Mouse (Mus musculus) brain, adult 2 months (tissue): ENCODE measurements around the gene A630095N17Rik.

Experiments used
- DNase-seq: peaks from one replicate; pipeline ENCODE4 v3.0.0; 2011; ENCODE audit warnings: low read depth, low spot score

Gene A630095N17Rik

DNA sequence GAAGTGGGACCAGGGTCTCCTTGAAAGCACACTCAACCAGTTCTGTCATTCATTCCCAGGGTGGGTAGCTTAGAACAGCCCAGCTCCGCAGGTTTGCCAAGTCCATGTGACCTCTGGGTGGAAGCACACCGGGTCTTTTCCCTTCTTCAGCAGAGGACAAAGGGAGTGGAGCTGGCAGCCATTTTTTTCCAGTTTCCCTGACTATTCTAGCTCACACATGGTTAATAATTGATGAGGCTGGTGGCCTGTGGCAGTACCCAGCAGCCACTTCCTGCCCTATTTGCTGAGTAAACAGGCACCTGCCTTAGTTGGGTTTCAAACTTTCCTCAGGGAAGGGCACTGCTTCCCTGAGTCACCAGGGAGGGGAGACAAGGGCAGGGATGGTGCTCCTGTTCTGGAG lies 17.5 kb downstream of the A630095N17Rik start:
- no peak for DNase-seq

DNA sequence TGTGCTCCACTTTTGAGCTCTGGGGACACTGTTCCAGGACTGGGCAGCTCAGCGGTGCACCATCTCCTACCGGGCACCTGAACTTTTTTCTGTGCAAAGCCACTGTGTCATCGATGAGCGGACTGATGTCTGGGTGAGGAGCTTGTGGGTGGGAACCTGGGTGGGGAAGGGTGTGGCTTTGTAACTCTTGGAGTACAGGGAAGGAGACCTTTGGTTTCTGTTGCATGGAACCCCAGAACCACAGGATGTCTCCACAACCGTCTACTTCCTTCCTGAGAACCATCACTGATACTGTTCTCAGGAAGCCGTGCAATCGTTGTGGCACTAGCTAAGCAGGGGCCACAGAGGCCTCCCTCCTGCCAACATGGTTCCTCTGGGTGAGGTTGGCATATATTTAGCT lies 18.8 kb downstream of the A630095N17Rik start:
- DNase-seq: no peak

DNA sequence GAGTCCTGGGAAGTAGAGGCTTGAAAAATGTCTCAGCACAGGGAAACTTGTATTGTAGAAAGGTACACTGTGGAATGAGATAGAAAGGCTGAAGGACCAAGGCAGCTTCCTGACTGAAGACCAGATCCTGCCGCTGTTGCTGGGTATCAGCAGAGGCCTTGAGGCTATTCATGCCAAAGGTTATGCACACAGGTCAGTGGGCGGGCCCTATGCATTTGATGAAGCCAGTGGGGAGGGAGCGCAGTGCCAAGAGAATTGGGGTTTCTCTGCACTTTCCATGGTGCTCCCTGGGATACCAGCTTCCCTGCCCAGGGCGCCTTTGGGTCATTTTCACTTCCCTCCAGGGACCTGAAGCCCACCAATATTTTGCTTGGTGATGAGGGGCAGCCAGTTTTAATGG lies 19.4 kb downstream of the A630095N17Rik start:
- DNase-seq: no peak

DNA sequence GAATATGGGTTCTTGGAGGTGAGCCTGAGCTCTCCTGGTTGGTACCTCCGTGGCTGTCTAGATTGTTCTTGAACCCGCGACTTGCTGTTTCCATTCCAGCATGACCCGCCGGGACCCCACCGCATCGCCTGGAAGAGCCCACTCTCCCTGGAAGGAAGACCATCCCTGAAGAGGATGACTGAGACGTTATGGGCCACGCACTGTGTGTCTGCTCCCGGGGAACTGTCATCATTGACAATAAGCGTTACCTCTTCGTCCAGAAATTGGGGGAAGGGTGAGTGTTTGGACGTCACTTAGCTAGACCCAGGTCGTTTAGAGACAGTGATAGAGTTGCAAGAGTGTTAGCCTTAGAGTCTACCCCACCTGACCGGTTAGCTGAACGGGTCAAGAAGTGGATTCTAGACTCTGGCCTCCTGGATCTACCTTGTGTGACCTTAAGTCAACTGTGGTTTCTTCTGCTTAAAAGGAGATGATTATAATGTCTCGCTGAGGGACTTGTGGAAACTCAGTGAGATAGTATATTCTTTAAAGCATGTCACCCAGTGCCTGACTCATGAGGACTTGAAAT lies 20.7 kb downstream of the A630095N17Rik start:
- no peak for DNase-seq

DNA sequence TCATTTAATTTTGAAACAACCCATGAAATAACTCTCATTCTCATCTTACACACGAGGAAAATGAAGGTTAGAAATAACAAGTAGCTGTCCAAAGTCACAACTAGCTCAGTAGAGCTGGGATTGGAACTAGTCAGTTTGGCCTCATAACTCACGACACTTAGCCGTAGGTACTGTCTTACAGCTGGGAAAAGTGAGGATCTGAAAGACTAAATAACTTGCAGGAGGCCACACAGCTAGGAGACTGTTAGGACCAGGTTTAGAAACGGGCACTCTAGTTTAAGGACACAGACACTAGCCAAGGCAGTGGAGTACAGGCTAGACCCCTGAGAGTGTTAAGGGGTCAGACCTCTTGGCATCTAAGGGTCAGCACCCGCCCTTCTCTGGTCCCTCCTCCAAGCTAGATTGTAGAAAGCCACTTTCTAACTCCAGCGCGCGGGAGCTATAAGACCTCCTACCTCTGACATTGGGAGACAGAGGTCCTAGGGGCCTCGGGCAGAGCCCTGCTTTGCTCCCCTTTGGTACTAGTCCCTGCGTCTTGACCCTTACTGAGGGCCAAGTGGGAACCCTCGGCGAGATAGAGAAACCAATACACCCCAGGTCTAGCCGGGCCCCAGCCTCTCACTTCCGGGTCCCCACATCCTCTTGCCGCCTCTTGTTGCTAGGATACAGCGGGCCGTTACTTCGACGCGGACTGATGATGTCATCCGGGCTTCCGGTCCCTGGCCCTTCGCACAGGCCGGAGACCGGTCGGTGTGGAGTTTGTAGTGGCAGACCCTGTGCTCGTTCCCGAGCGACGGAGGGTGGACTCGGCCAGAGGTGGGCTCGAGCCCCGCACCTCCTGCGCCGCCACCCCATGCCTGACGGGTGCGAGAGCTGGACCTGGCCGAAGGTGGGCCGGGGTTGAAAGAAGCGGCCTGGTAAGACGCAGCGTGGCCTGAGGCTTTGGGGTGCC lies 21.5 kb downstream of the A630095N17Rik start, which contains the start of the genes Glb1l and Stk16:
TSS of gene Glb1l (minus strand) at position 678 of the 952 bp plus-strand sequence.
TSS of gene Stk16 (plus strand) at position 703 of the 952 bp plus-strand sequence.
- peak; percentile 99 for DNase-seq

DNA sequence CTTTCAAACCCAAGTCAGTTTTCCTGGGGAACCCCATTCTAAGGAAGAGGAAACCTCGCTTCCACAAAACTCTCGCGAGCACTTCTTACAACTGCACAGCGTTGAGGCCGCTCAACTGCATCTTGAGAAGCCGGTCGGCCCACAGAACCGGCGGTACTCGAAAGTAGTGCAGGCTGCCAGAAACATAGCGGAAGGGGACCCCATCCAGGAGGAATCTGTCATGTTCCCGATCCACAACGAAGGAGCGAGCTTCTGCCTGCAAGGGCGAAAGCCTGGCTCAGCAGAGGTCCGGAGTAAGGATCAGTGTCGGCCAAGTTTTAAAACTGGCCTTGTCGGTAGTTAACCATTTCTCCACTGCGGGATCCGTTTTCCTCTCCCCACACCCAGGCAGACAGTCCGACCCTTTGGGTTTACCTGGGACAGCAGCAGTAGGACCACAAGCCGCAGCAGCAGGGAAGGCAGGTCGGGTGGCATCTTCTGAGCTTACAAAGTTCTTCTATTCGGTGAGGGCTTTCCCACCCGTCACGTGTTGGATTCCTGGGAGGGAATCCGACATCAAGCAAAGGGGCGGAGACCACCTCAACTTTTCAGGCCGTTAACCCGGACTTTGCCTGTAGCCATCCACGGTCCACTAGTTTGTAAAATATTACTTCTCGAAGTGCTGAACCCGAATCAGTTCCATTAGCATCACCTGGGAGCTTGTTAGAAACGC lies 22.8 kb downstream of the A630095N17Rik start:
- no peak for DNase-seq

DNA sequence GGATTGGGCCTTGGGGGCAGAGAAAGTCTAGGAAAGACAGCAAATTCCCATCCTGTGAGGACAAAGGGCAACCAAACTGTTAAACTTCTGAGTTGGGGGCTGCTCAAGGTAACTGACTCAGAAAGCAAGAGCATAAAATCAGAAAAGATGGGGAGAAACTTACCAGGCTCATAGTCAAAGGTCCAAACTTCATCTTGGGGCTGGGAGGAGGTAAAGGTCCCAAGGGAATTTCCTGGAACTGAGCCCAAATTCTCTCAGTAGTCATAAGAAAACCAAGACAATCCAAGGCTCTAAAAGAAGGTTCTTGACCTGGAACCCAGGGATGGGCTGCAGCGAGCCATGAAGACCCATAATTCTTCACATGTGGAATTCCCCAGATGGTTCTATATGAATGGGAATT lies 30.7 kb downstream of the A630095N17Rik start:
- no peak for DNase-seq

DNA sequence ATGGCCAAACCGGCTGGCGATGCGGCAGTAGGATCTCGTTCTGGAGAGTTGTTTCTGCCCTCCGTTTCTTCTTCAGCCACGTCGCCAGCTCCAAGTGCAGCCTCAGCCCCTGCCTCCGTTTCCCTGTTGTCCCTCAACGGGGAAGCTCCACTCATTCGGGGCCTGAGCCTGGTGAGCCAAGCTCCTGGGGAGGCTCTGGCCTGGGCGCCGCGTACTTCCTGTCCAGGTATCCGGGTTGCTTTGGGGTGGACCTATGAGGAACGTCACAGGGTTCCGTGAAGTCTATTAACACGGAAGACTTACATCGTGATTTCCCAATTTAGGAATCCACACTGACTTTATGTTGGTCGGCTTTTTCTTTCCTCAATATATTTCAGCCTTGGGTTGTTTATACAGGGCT lies 39.5 kb downstream of the A630095N17Rik start:
- DNase-seq: peak; percentile 80

DNA sequence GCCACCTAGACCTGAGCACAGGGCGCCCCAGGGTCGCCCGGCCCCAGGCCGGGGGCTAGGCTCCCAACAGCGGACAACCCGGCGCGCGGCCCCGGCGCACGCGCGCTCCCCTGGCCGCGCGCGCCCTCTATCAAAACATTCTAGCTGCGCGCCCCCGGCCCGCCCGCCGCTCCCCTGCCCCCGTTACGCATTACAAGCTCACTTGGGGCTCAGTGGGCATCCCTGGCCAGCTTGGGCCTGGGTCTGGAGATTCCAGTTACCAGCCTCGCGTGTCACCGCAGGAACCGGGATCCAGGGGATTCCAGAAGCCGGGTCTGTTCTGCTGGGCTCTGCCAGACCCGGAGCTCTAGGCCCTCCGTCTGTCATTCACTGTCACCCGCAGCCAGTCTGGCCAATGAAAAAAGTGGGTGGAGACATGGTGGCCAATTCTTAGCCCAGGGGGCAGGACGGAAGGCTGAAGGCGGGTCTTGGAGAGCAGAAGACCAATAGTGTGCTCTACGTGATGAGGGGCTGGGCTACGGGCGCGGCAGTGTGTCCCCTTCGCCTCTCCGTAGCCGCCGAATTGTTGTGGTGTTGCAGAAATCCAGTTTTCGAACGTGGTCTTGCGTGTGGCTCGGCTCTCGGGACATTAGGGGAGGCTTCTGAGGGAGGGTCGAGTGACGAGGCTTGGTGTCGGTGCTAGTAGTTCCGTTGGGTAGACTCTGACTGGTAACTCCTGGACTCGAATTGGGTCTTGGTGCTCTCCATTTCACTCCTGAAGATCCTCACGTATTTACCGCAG lies 40.1 kb downstream of the A630095N17Rik start, which contains the start of the genes Ankzf1 and Atg9a:
TSS of gene Ankzf1 (plus strand) at position 530 of the 781 bp plus-strand sequence.
TSS of gene Atg9a (minus strand) at position 575 of the 781 bp plus-strand sequence.
- peak; percentile 100 for DNase-seq

DNA sequence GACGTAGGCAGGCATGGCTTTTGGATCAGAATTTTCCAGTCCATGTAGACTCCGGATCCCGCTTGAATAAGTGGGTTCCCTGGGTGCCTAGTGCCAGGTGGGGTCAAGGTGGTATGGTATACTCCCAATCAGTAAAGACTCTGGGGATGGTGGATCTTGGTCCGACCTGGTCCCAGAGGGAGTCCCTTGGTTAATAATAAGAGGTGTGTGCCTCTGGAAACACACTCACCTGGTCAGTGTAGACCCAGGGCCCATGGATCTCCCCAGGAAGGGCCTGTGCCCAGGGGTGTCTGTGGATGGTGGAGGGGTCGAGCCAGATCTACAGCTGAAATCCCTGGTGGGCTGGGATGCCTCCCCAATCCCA lies 40.7 kb downstream of the A630095N17Rik start:
- DNase-seq: no peak

DNA sequence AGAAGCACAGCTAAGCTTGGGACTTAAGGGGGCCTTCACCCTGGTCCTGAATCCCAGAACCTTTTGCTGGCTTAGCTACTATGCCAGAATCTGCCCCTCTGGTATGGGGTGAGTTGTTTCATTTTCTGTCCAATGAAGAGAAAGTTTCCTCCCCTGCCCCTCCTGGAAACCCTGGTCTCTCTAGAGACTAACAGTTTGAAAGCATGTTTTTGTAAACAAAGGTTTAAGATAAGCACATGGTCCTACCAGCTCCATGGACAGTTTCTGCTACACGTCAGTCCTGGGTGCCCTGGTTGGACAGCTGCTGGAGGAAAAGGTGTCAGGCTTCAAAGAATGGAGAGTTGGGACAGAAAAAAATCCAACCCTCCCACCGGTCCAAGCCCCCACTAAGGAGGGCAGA lies 41.3 kb downstream of the A630095N17Rik start:
- DNase-seq: no peak

DNA sequence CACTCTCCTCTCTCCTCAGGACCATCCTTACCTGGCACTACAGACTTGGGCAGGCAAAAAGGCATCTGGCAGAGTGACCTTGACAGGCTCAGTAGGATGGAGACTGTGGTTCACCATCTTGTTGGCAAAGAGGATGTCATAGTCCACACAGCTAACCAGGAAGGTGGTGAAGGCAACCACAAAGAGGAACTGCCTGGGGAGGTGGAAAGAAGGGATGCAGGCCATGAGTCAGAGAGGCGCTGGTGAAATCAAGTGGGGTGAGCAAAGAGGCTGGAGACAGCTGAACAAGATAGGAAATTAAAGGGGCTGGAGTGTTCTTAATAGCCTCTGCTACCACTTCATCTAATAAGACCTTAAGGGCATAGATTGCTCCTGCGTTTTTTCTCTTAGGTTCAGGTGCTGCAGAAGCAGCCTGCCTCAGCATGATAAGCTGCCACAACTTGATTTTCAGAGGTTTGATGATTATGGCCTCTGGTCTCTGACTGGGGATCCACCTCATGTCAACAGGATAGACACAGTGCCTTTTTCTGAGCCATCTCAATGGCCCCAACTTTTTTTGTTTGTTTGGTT lies 43.9 kb downstream of the A630095N17Rik start:
- DNase-seq: no peak

DNA sequence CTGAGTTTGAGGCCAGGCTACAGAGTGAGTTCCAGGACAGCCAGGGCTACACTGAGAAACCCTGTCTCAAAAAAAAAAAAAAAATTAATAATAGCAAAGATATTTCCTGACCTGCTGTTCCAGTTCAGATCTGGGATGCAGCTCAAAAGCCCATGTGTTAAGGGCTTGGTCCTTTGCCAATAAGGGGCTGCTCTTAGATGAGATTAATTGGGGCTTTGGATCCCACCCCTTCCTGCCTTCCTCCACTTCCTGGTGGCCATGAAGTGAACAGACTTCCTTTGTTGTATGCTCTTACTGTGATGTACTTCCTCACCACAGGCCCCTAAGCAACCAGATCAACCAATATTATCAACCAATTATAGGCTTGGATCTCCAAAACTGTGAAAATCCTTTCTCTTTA lies 44.8 kb downstream of the A630095N17Rik start:
- no peak for DNase-seq

DNA sequence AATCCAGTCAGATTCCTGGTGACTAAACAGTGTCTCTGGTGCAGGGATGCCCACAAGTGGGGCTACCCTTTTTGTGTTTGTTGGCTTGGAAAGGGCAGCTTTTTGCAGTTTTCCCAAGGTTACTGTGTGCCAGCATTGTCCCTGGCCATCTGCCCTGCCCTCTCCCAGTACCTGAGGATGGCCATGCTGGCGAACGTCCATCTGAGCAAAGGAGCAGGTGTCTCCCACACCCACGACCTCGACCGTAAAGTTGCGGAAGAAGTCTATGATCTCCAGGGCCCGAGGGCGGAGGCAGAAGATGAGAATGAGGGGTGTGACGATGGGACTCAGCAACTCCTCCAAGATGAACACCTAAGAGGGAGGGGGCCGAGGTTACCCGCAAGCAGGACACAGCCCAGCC lies 46.4 kb downstream of the A630095N17Rik start:
- DNase-seq: peak; percentile 39

DNA sequence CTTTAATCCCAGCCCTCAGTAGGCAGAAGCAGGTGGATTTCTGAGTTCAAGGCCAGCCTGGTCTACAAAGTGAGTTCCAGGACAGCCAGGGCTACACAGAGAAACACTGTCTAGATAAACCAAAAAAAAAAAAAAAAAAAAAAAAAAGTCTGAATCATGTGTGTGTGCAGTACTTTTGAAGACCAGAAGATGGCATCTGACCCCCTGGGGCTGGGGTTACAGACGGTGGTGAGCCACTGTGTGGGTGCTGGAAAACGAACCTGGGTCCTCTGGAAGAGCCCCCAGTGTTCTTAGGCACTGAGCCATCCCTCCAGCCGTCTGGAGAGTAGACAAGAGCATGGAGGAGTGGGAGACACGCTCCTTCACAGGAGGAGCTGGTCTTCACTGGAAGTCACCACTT lies 49.7 kb downstream of the A630095N17Rik start:
- DNase-seq: no peak

DNA sequence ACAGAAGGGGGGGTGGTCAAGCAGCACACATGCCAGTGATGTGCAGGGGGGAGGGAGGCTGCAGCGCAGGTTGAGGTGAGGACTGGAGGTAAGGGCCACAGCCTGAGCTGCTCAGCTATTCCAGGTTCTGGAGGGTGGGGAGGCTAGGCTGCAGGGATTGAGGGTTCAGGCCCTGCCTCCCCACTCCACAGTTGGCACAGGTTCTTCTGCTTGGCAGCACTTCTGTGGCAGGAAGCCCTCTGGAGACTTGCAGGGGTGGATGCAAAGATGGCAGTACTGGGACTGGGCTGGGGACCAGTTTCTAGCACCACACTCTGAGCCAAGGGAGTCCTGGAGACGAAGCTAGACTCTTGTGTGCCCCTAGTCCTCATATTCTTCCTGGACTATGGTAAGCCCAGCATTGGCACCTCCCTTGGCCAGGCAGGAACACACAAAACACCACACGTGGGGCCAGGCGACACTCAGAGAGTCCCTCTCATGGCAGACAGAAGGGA lies 50.5 kb downstream of the A630095N17Rik start:
- no peak for DNase-seq

DNA sequence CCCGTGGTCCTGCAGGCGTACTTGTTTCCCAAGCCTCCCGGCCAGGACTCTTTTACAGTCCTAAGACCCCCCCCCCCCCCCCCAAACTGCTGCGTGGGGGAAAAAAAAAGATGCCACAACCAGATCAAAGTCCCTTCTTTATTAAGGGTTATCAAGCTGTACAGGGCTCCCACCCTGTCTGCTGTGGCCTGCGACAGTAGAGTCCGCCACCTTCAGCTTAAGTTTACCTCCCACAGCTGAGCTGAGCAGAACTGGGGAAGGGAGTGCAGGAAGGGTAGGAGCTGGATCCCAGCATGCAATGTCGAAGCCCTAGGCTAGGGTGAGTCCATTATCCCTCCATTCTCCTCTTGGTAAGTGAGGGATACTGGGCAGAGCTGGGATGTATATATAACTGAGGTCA lies 51.2 kb downstream of the A630095N17Rik start:
- DNase-seq: no peak

DNA sequence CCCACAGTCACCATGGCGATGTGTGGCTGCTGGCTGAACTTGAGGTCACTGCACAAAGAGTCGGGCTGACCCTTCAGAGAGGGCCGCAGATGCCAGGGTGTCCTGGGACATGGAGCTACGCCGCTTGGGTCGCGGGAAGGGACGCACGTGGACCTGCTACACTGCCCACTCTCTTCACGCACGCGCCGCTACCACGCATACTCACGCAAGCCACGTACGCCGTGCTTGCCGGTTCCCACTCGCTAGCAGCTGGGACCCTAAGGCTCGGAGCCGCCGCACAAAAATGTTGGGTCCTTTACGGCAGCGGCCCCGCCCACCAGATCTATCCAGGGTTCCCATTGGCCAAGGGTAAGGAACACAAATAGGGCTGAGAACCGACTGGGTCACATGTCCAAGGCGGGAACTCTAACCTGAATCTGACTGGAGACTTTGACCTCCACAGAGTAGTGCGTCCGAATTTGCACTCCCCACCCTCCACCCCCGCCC lies 51.8 kb downstream of the A630095N17Rik start, which contains the start of gene Abcb6:
TSS of gene Abcb6 (minus strand) at position 288 of the 486 bp plus-strand sequence.
- DNase-seq: peak; percentile 97

DNA sequence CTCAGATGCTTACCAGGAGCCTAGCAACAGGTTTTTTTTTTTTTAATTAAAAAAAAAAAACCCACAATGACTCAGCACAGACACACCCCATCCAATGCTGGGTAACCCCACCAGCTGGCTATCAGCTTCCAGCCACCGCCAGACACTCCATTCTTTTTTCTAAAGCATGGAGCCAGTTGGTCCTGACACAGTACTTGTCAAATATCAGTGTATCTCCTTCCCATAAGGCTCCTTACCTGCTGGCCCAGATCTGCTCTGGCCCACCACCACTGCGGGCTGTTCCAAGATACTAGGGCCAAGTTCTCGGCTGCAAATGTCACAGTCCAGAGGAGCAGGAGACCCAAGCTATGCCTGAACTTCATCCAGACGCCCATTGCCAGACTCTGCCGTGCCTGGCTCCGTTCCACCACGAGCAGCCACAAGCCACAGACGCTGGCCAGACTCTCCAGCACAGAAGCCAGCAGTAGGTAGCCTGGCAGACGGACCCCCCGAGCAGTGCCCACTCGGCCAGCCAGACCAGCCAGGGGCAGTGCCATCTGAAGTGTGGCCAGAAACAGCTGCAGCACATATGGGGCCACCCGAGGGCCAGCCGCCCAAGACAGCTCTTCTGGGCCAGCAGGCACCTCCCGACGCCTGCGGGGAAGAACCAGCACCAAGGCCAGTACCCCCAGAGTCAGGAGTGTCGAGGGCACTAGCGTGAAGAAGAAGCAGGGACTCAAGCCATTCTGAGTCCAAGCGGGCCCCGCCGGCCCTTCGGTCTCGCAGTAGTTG lies 52.4 kb downstream of the A630095N17Rik start:
- peak; percentile 46 for DNase-seq
